20 mouse cellular contexts compared by ENCODE assay signal in genomic region chr14:8367121-8367520, GRCm38 (mm10). TPM values are rescaled to one million over a fixed set of nuclear protein-coding genes. Genes with fewer than 3 reads are reported as not detected.
A peak's percentile ranks its signal among the peaks of the same experiment; 100 is the strongest.
DNase-seq lines count a peak whose midpoint lies in the region; ATAC-seq and TF ChIP-seq lines count a peak whose summit lies in the region.
"Had no signal": no experiment of that assay in that cellular context is flagged by ENCODE, and none has a peak within 500 bp of the region (broad histone marks: within the 10 kb centered on the region; RNA-seq: fewer than 3 reads in every experiment).

No protein-coding gene starts in this region.

- H3K9me3 ChIP-seq in forebrain, embryonic 13.5 days (replicated peaks): no peaks in the 10 kb centered on the region
- H3K9me3 ChIP-seq in forebrain, embryonic 14.5 days (replicated peaks; ENCODE audit: control insufficient read depth, low read length): no peaks in the 10 kb centered on the region
- H3K9me3 ChIP-seq in midbrain, postnatal 0 days (ENCODE audit: low read length): no peaks in the 10 kb centered on the region
- no peaks in the 10 kb centered on the region for H3K9me3 ChIP-seq in limb, embryonic 10.5 days (replicated peaks)
- H3K9me3 ChIP-seq: G1E; heart, embryonic 15.5 days; megakaryocyte, embryonic 14.5 days; neural tube, embryonic 13.5 days had no signal

- peaks cover 13% of the 10 kb centered on the region for H3K4me1 ChIP-seq in forebrain, embryonic 13.5 days
- peaks cover 2% of the 10 kb centered on the region; the same call in 1 of the 2 replicates for H3K4me1 ChIP-seq in forebrain, embryonic 14.5 days (ENCODE audit: control insufficient read depth, insufficient read depth, low read length)
- H3K4me1 ChIP-seq in testis, adult 2 months (ENCODE audit: control insufficient read depth, insufficient read depth, low read length): peaks cover 4% of the 10 kb centered on the region
- H3K4me1 ChIP-seq in midbrain, postnatal 0 days (ENCODE audit: insufficient read depth, low read length): no peaks in the 10 kb centered on the region
- H3K4me1 ChIP-seq in limb, embryonic 10.5 days: peaks cover 35% of the 10 kb centered on the region
- H3K4me1 ChIP-seq: heart, embryonic 15.5 days; megakaryocyte, embryonic 14.5 days had no signal

- WGBS in forebrain, embryonic 13.5 days: 0% methylated on average over 1 of the region's 1 CpGs
- WGBS in forebrain, embryonic 14.5 days: 4% methylated on average over 1 of the region's 1 CpGs
- 4% methylated on average over 1 of the region's 1 CpGs for WGBS in midbrain, postnatal 0 days
- WGBS in limb, embryonic 10.5 days: 3% methylated on average over 1 of the region's 1 CpGs

- H3K36me3 ChIP-seq in forebrain, embryonic 13.5 days (ENCODE audit: poor library complexity, severe bottlenecking): no peaks in the 10 kb centered on the region
- no peaks in the 10 kb centered on the region for H3K36me3 ChIP-seq in forebrain, embryonic 14.5 days (ENCODE audit: control insufficient read depth, insufficient read depth, low read length)
- no peaks in the 10 kb centered on the region; the same call in 1 of the 2 replicates for H3K36me3 ChIP-seq in testis, adult 2 months (ENCODE audit: control insufficient read depth, insufficient read depth, low read length)
- no peaks in the 10 kb centered on the region for H3K36me3 ChIP-seq in midbrain, postnatal 0 days (ENCODE audit: insufficient read depth, low read length)
- H3K36me3 ChIP-seq in limb, embryonic 10.5 days: no peaks in the 10 kb centered on the region
- H3K36me3 ChIP-seq: G1E; heart, embryonic 15.5 days; neural tube, embryonic 13.5 days had no signal

- TF ChIP-seq POLR2A in testis, adult 2 months (IDR thresholded peaks at IDR 0.05; ENCODE audit: control insufficient read depth, low read depth, low read length): 0 out of 2 replicates have a peak, but pooled peaks have one; percentile 25

- intact Hi-C loops in heart, postnatal 14 days (cut with DNase I): no loop called here

- no peaks in the 10 kb centered on the region for H3K27me3 ChIP-seq in forebrain, embryonic 13.5 days
- H3K27me3 ChIP-seq in forebrain, embryonic 14.5 days (replicated peaks; ENCODE audit: control insufficient read depth, insufficient read depth, low read length): no peaks in the 10 kb centered on the region
- H3K27me3 ChIP-seq in testis, adult 2 months (ENCODE audit: control insufficient read depth, insufficient read depth, low read length): no peaks in the 10 kb centered on the region
- H3K27me3 ChIP-seq in midbrain, postnatal 0 days (ENCODE audit: insufficient read depth, low read length): no peaks in the 10 kb centered on the region
- no peaks in the 10 kb centered on the region for H3K27me3 ChIP-seq in limb, embryonic 10.5 days (ENCODE audit: low read depth, poor library complexity, severe bottlenecking)
- H3K27me3 ChIP-seq: heart, embryonic 15.5 days; megakaryocyte, embryonic 14.5 days; neural tube, embryonic 13.5 days had no signal

- no peak overlapping the region for H3K4me3 ChIP-seq in forebrain, embryonic 13.5 days
- no peak overlapping the region for H3K4me3 ChIP-seq in forebrain, embryonic 14.5 days (ENCODE audit: low read depth, low read length)
- H3K4me3 ChIP-seq in testis, adult 2 months (ENCODE audit: control insufficient read depth, low read depth, low read length): peak overlapping the region; percentile 87
- H3K4me3 ChIP-seq in midbrain, postnatal 0 days (ENCODE audit: low read depth, low read length): no peak overlapping the region
- H3K4me3 ChIP-seq in limb, embryonic 10.5 days: no peak overlapping the region
- H3K4me3 ChIP-seq: heart, embryonic 15.5 days; megakaryocyte, embryonic 14.5 days; neural tube, embryonic 13.5 days had no signal

- 0 out of 2 replicates have a peak overlapping the region, but pooled peaks have one; percentile 16 for H3K9ac ChIP-seq in forebrain, embryonic 13.5 days
- no peak overlapping the region for H3K9ac ChIP-seq in forebrain, embryonic 14.5 days (ENCODE audit: low read length)
- no peak overlapping the region for H3K9ac ChIP-seq in midbrain, postnatal 0 days (replicated peaks; ENCODE audit: low read length, poor library complexity, severe bottlenecking)
- H3K9ac ChIP-seq: heart, embryonic 15.5 days; lung, embryonic 14.5 days; neural tube, embryonic 13.5 days had no signal

- H3K27ac ChIP-seq in forebrain, embryonic 13.5 days: no peak overlapping the region
- H3K27ac ChIP-seq in forebrain, embryonic 14.5 days (ENCODE audit: low read depth, low read length): no peak overlapping the region
- peak overlapping the region; percentile 85 for H3K27ac ChIP-seq in testis, adult 2 months (ENCODE audit: control insufficient read depth, insufficient read depth, low read depth, low read length)
- no peak overlapping the region for H3K27ac ChIP-seq in midbrain, postnatal 0 days (ENCODE audit: low read depth, low read length)
- H3K27ac ChIP-seq in limb, embryonic 10.5 days: no peak overlapping the region
- H3K27ac ChIP-seq: heart, embryonic 15.5 days; kidney, postnatal 0 days; neural tube, embryonic 13.5 days had no signal

- peak; percentile 19; the same call in 1 of the 2 replicates for ATAC-seq in forebrain, embryonic 13.5 days
- no peak for ATAC-seq in forebrain, embryonic 14.5 days
- ATAC-seq in midbrain, postnatal 0 days (ENCODE audit: low FRiP score): 0 out of 2 replicates have a peak, but pooled peaks have one; percentile 15

- DNase-seq in forebrain, embryonic 14.5 days (ENCODE audit: low spot score): no peak
- DNase-seq in testis, postnatal 10 days (ENCODE audit: low spot score): no peak
- DNase-seq in midbrain, postnatal 0 days (ENCODE audit: low spot score): no peak
- DNase-seq in heart, postnatal 14 days: no peak
- DNase-seq in limb, embryonic 10.5 days (ENCODE audit: low spot score): no peak
- DNase-seq in testis, postnatal 14 days (ENCODE audit: low spot score): no peak
- DNase-seq: adrenal gland, postnatal 25 days; cerebellum, postnatal 25 days; lung, embryonic 14.5 days; thymus, postnatal 14 days had no signal

- no peak overlapping the region for H3K4me2 ChIP-seq in forebrain, embryonic 13.5 days
- H3K4me2 ChIP-seq in forebrain, embryonic 14.5 days (ENCODE audit: low read length): no peak overlapping the region
- no peak overlapping the region for H3K4me2 ChIP-seq in midbrain, postnatal 0 days (ENCODE audit: low read depth, low read length, poor library complexity, severe bottlenecking)
- H3K4me2 ChIP-seq: heart, embryonic 15.5 days; lung, embryonic 14.5 days; neural tube, embryonic 13.5 days had no signal

- TF ChIP-seq CTCF in testis, adult 2 months (IDR thresholded peaks at IDR 0.05; ENCODE audit: control insufficient read depth, insufficient read depth, insufficient replicate concordance, low read depth, low read length): no peak
- no peak for TF ChIP-seq CTCF in midbrain, postnatal 0 days (IDR thresholded peaks at IDR 0.05)

RNA-seq across cellular contexts. Expression of gene Oit1, which starts 11.4 kb away (rescaled TPM):
- not detected in 2 replicates for polyA plus RNA-seq in forebrain, embryonic 13.5 days (2015; fragmentation: Nextera tagmentation; extraction: Ambion mirVana)
- polyA plus RNA-seq in forebrain, embryonic 14.5 days (2014; fragmentation: Nextera tagmentation; extraction: Ambion mirVana): not detected in 2 replicates
- 60.7 and 64.7 TPM in 2 replicates for polyA plus RNA-seq in testis, adult 2 months (2012; rRNA removed)
- not detected in 2 replicates for total RNA-seq in midbrain, postnatal 0 days (2014; rRNA removed)
- polyA plus RNA-seq in midbrain, postnatal 0 days (2015; fragmentation: Nextera tagmentation; extraction: Ambion mirVana): 0.13 TPM in 1 of 2 replicates, not detected in the other
- not detected for total RNA-seq in heart, postnatal 14 days (2021)
- not detected in 2 replicates for polyA plus RNA-seq in limb, embryonic 10.5 days (2016; fragmentation: Nextera tagmentation; extraction: Ambion mirVana)
- total RNA-seq: adrenal gland, postnatal 25 days; G1E; granulocyte monocyte progenitor cell, adult 5-6 weeks; left cerebral cortex, postnatal 10 days had no signal
- polyA plus RNA-seq: G1E; neural tube, embryonic 13.5 days had no signal

RNA-seq across cellular contexts. Expression of gene Fam107a, which starts 49.3 kb away (rescaled TPM):
- 0.26 and 0.30 TPM in 2 replicates for polyA plus RNA-seq in forebrain, embryonic 13.5 days (2015; fragmentation: Nextera tagmentation; extraction: Ambion mirVana)
- polyA plus RNA-seq in forebrain, embryonic 14.5 days (2014; fragmentation: Nextera tagmentation; extraction: Ambion mirVana): 0.14 and 0.15 TPM in 2 replicates
- polyA plus RNA-seq in testis, adult 2 months (2012; rRNA removed): 1.3 and 2.4 TPM in 2 replicates
- 6.0 and 14.6 TPM in 2 replicates for total RNA-seq in midbrain, postnatal 0 days (2014; rRNA removed)
- polyA plus RNA-seq in midbrain, postnatal 0 days (2015; fragmentation: Nextera tagmentation; extraction: Ambion mirVana): 0.93 and 1.4 TPM in 2 replicates
- 10 to 100 TPM; 14.3 to 15.0 TPM for total RNA-seq in heart, postnatal 14 days (2021)
- polyA plus RNA-seq in limb, embryonic 10.5 days (2016; fragmentation: Nextera tagmentation; extraction: Ambion mirVana): 0.33 and 0.96 TPM in 2 replicates
- total RNA-seq: granulocyte monocyte progenitor cell, adult 5-6 weeks; liver, adult 2 months had no signal
- polyA plus RNA-seq: G1E; liver, adult 2 months had no signal

Comparison
In these comparisons a context has a peak if more than half of its experiments do, and no peak if none do; other contexts are left out.
1. RNA of gene Oit1, which starts 11.4 kb away (polyA plus RNA-seq): 60.7 to 64.7 TPM in testis, adult 2 months; 0.13 TPM in midbrain, postnatal 0 days, not detected in limb, embryonic 10.5 days, not detected in forebrain, embryonic 13.5 days and not detected in forebrain, embryonic 14.5 days; every median in the first group is over 10 times any median in the second.